Mouse (Mus musculus) adipose tissue, adult 10 weeks (tissue): ENCODE data around the gene Mark2. TPM values are rescaled to one million over a fixed set of nuclear protein-coding genes. Genes with fewer than 3 reads are reported as not detected.

ENCODE experiments used
- polyA plus RNA-seq: library from polyadenylated mRNA; stranded (reverse); fragments of 350-450 nt; fragmentation: Illumina TruSeq; extraction: RNeasy Lipid Tissue Mini Kit (QIAGEN cat#74804); gene quantifications from one replicate; pipeline ENCODE4 v1.2.3, GENCODE M21; 2014; ENCODE audit warnings: low read depth, low replicate concordance

The Mark2 gene
- polyA plus RNA-seq, result 49.5 TPM

DNA sequence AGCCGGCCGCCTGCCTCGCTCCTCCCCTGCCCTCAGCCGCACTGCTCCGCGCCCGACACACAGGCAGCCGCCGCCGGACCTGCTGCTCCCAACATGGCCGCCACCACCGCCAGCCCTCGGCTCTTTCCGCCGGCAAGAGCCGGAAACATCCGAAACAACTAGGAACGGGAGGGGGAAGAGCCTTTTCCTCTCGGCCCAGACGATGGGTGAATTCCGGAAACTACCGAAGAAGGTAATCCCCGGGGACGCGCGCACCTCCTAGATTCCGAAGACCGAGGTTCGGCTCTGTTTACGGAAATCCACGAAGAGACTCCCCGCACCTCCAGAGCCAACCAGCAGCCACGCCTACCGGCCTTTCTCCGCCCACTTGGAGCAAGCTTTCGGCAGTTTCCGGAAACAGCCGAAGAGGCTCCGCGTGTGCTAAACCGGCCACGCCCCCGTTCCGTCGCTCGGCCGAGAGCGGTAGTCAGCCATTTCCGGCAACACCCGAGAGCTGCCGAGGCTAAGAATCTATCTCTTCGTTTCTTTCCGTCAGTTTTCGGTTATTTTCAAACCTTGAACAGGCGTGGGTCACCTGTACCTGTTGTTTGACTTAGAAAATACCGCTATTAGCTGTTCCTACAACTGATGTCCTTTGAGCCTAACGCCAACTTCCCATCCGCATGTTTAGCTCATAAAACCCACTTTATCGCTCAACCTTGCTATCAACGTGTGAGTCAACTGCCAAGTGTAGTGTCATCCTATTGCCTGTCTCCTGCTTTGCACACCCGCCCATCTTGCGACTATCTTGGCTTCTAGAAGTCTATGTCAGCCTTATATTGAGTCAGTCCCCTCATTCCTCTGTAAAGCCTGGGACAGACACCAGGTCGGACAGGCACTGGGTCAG lies at the start of gene Mark2:
Mark2 (minus strand) TSS at position 349 of the 886 bp plus-strand sequence.

DNA sequence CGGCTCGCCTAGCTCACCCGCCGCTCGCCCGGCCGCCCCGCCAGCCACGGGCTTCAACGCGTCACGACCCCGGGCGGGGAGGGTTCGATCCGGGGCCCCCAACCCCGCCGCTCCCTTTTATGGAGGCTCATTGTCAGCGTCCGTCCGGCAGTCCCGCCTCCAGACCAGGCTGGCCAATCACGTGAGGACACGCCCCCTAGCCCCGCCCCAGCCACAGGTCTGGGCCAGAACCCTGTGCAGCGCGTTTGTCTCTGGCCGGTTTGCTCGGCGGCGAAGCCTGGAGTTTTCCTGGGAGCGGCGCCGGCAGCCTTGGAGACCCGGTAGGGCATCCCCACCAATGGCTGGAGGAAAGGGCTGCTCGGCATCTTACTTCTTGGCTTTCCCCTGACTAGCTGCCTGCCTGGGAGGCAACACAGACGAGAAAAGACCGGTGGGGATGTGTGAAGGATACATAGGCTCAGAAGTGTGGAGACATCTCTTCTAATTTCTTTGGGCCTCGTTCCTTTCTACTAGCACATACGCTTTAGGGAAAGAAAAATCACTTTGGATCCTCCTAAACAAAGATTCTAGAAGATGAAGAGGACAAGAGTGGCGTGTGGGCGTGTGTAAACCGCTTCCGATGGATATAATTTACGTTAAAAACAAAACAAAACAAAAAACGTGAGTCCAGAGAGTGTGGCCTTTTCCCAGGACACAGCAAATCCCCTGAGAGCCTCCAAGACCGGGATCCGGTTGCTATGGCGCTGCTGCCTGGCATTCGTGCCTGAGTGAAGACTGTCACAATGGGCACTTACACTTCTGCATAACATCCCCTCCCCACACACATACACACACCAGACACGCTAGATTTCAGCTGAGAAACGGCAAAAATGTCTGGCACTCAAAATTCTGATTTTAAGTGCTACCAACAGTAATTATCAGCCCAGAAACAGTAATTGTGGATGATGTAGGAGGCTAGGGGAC lies 41.5 kb upstream of the Mark2 start, which contains the start of gene Spindoc:
Spindoc (minus strand) TSS at position 92 of the 963 bp plus-strand sequence.

DNA sequence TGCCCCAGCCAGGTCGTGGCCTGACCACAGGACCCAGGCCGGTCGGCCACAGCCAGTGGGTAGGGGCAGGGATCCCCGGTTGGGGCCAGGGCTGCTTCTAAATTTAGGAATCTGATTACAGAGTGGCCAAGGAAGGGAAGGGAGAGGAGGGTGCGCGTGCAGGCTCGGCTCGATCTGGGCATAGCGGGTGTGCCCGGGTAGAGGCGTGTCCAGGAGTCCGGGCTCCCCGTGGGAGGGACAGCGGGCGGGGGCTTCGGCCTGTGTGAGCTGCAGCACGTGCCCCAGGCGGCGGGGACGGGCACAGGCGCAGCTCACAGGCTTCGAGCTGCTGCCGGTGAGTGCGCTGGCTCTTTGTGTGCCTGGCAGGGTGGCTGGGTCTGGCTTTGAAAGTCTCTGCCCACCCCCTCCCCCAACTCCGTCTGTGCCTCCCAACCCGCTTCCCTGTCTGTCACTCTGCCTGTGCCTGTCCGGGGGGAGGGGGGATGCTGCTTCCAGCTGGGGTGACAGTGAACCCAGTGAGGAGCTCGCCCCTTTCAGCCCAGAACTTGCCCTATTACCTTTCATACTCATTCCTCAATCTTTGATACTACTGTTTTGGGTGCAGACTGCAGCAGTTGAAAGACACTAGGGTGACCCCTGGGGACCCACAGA lies 74.4 kb downstream of the Mark2 start, which contains the start of gene Rcor2:
Rcor2 (plus strand) TSS at position 235 of the 651 bp plus-strand sequence.

DNA sequence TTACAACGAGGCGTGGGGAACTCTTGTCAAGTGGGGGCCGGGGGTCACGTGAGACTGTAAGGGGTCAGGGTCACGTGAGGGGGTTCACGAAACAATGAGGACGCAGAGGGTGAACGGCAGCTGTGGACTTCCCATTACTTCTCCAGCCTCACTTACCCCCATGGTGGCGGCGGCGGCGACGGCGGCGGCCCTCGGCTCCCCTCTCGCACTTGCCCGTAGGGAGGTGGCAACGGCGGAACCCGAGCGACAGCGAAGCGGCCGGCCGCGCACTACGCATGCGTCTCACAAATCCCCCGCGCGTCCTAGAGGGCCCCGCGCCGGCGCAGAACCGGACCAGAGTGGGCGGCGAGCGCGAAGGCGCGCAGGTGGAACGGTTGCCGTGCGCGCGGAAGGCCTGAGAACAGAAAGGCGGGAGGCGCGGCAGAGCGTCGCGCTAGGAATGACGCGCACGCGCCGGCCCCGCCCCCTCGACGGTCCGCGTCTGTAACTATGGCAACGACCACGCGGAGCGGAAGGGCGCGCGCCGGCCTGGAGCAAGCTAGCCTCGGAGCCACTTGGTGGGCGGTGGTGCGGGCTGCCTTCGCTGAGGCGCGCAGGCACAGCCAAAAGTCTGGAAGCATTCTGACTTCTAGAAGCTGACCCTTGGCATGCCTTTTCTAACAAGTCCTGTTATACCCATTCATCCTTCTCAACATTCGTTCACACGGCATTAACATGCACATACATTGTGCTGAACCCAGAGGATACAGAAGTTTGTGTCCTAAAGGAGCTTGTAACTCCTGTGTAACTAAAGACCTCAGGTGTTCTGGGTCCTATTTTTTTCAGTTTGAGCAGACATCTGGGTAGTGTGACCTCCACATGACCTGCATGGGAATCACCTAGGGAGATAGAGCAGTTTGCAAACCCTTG lies 100.6 kb downstream of the Mark2 start, which contains the start of gene Naa40:
Naa40 (minus strand) TSS at position 402 of the 909 bp plus-strand sequence.

Other genes with a start within 250 kb of the Mark2 start
- gene Flrt1, start 236.1 kb downstream of the Mark2 start, polyA plus RNA-seq, result 0.72 TPM
- gene Otub1, start 135.5 kb downstream of the Mark2 start, polyA plus RNA-seq, result 73.7 TPM
- gene Cox8a, start 124.2 kb downstream of the Mark2 start, polyA plus RNA-seq, result 781 TPM
- gene Naa40, start 100.7 kb downstream of the Mark2 start, polyA plus RNA-seq, result 31.2 TPM
- gene Rcor2, start 74.5 kb downstream of the Mark2 start, polyA plus RNA-seq, result 8.1 TPM
- gene Spindoc, start 41.1 kb upstream of the Mark2 start, polyA plus RNA-seq, result 10.6 TPM
- 19.0 TPM for gene 2700081O15Rik, start 75.8 kb upstream of the Mark2 start, polyA plus RNA-seq
- 222 TPM for gene Rtn3, start 141.4 kb upstream of the Mark2 start, polyA plus RNA-seq
- gene Atl3, start 152.2 kb upstream of the Mark2 start, polyA plus RNA-seq, result 61.4 TPM
- 187 TPM for gene Pla2g16, start 215.6 kb upstream of the Mark2 start, polyA plus RNA-seq